Mouse (Mus musculus): ENCODE measurements around the gene 1700028P14Rik. TPM values are rescaled to one million over a fixed set of nuclear protein-coding genes. Genes with fewer than 3 reads are reported as not detected.

1700028P14Rik gene
- polyA plus RNA-seq, 1 experiment from 2014 or later = not detected

DNA sequence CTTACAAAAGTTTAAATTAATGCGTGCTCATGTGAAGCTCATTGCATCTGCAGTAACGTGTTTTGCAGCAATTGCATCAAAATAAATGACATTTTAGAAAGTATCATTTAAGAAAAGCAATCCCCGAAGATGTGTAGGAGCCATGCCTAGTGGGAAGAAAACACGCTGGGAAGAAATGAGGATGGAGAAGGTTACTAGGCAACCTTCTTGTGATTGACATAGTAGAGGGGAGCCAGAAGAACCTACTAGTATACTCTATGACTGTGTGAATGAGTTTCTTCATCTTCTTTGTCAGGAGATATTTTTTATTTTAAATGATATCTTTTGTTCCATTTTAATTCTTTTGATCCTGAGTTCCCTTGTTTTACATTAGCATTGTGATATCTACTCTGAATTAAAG lies 5.7 kb upstream of the 1700028P14Rik start:
- WGBS = 88% methylated on average over 4 of the region's 4 CpGs

DNA sequence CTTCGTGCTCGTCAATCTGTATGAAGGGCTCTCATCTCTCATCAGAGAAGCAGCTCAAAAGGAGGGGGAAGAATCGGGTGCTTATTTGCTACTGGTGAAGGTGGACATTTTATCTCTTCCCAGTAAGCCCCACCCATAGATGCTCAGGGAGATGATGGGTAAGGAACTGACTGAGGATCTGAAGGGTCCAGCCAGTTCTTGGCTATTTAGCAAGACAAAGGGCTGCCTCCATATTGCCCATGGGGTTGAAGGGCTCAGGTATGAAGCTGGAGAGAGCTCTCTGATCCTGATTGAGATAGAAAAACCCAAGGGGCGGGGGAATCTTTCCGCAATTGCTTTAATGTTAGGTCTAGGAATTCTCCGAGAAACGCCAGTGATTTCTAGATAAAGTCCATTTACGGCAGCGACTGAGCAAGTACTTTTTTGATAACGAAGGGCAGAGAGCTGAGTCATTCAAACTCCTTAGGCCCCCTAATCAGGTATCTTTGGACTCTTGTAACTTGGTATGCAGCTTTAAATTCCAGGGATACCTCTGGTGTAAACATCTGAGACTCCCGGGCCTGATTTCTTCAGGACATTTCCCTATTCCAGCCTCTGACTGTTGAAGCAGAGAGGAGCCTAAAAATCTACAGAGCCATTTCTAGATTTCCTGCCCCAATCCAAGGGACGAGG lies 4.8 kb upstream of the 1700028P14Rik start:
- Histone ChIP-seq H3K27ac (replicated peaks) (no peak overlapping the region), H3K4me1 (no peaks in the 10 kb centered on the region), H3K9me3 (no peaks in the 10 kb centered on the region), H3K4me2 (replicated peaks) (no peak overlapping the region), H3K4me3 (no peak overlapping the region), H3K36me3 (no peaks in the 10 kb centered on the region), H3K9ac (replicated peaks) (no peak overlapping the region), H3K27me3 (no peaks in the 10 kb centered on the region)
- no peak for ATAC-seq (ENCODE audit: low FRiP score, low read depth)
- WGBS = 69% methylated on average over 12 of the region's 12 CpGs

More for the DNA sequence above, 5.7 kb upstream of the 1700028P14Rik start:
- no peak overlapping the region for H3K9ac ChIP-seq (replicated peaks)
- no peak overlapping the region for H3K27ac ChIP-seq (replicated peaks)
- H3K9me3 ChIP-seq = no peaks in the 10 kb centered on the region
- no peak for ATAC-seq (ENCODE audit: low FRiP score, low read depth)
- no peak overlapping the region for H3K4me3 ChIP-seq
- no peak overlapping the region for H3K4me2 ChIP-seq (replicated peaks)
- no peaks in the 10 kb centered on the region for H3K36me3 ChIP-seq
- H3K4me1 ChIP-seq = no peaks in the 10 kb centered on the region
- no peaks in the 10 kb centered on the region for H3K27me3 ChIP-seq

- Histone ChIP-seq H3K27me3 (no peaks in the 10 kb centered on the region), H3K9ac (replicated peaks) (no peak overlapping the region), H3K4me1 (no peaks in the 10 kb centered on the region), H3K27ac (replicated peaks) (no peak overlapping the region), H3K4me3 (no peak overlapping the region), H3K36me3 (no peaks in the 10 kb centered on the region), H3K9me3 (no peaks in the 10 kb centered on the region), H3K4me2 (replicated peaks) (0 out of 2 replicates have a peak overlapping the region, but pooled peaks have one; percentile 42)
- 92% methylated on average over 5 of the region's 5 CpGs for WGBS
- 0 out of 2 replicates have a peak, but pooled peaks have one; percentile 9 for ATAC-seq (ENCODE audit: low FRiP score, low read depth)
Observed at GRCm38 (mm10) chr19:23653154-23653553, 542 bp upstream of the 1700028P14Rik start.

- no peak overlapping the region for H3K9ac ChIP-seq (replicated peaks)
- no peaks in the 10 kb centered on the region for H3K9me3 ChIP-seq
- WGBS = 94% methylated on average over 7 of the region's 7 CpGs
- no peak overlapping the region for H3K4me3 ChIP-seq
- no peaks in the 10 kb centered on the region for H3K36me3 ChIP-seq
- H3K4me1 ChIP-seq = no peaks in the 10 kb centered on the region
- no peak overlapping the region for H3K4me2 ChIP-seq (replicated peaks)
- no peaks in the 10 kb centered on the region for H3K27me3 ChIP-seq
- ATAC-seq (ENCODE audit: low FRiP score, low read depth) = no peak
- no peak overlapping the region for H3K27ac ChIP-seq (replicated peaks)
Observed at GRCm38 (mm10) chr19:23647308-23647707, 5.3 kb downstream of the 1700028P14Rik start.

- Histone ChIP-seq H3K9me3 (no peaks in the 10 kb centered on the region), H3K4me3 (no peak overlapping the region), H3K9ac (replicated peaks) (no peak overlapping the region), H3K4me1 (no peaks in the 10 kb centered on the region), H3K27ac (replicated peaks) (no peak overlapping the region), H3K27me3 (no peaks in the 10 kb centered on the region), H3K4me2 (replicated peaks) (no peak overlapping the region), H3K36me3 (no peaks in the 10 kb centered on the region)
- WGBS = 76% methylated on average over 7 of the region's 7 CpGs
- no peak for ATAC-seq (ENCODE audit: low FRiP score, low read depth)
Observed at GRCm38 (mm10) chr19:23645347-23645746, 7.3 kb downstream of the 1700028P14Rik start.

DNA sequence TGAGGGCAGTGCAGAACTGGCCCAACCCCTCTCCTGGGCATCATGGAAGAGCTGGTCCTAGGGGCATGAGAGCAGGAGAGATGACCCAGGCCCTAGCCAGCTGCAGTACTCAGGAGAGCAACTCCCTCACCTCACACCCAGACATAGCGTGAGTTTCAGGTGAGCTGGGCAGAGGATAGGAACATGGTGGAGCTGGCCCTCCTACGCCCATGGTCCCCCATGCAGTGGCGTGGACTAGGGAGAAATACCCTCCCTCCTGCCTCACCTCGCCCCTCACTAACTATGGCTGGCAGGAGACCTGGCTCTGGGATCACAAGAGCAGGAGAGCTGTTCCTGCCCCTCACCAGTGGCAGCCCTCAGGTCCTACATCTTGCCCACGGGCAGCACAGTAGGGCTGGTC lies 8.8 kb downstream of the 1700028P14Rik start:
- no peak for ATAC-seq (ENCODE audit: low FRiP score, low read depth)
- Histone ChIP-seq H3K9ac (replicated peaks) (no peak overlapping the region), H3K27me3 (no peaks in the 10 kb centered on the region), H3K27ac (replicated peaks) (no peak overlapping the region), H3K4me3 (no peak overlapping the region), H3K4me1 (no peaks in the 10 kb centered on the region), H3K9me3 (no peaks in the 10 kb centered on the region), H3K4me2 (replicated peaks) (no peak overlapping the region), H3K36me3 (no peaks in the 10 kb centered on the region)
- 87% methylated on average over 5 of the region's 5 CpGs for WGBS

DNA sequence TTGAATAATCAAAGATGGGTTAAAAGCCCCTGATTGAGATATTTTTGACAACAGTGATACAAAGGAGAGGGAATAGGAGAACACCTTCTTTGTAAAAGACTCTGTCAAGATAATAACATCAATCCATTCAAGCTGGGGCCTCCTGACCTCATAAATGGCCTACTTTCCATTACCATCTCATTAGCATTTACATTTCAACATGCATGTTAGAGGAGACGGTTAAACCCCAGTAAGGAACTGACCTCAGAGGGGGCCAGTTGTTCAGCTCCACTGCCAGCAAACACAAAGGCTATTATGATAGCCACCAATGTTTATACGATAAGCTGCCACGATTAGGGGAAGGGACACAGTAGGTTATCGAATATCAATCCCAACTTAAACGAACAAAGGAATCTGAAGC lies 15.8 kb downstream of the 1700028P14Rik start:
- ATAC-seq (ENCODE audit: low FRiP score, low read depth) = no peak
- Histone ChIP-seq H3K36me3 (no peaks in the 10 kb centered on the region), H3K27ac (replicated peaks) (no peak overlapping the region), H3K9ac (replicated peaks) (no peak overlapping the region), H3K4me2 (replicated peaks) (no peak overlapping the region), H3K9me3 (no peaks in the 10 kb centered on the region), H3K4me1 (peaks cover 4% of the 10 kb centered on the region), H3K4me3 (no peak overlapping the region), H3K27me3 (no peaks in the 10 kb centered on the region)
- 40% methylated on average over 5 of the region's 5 CpGs for WGBS

GRCm38 (mm10) chr19:23631611-23632492 lies 20.8 kb downstream of the 1700028P14Rik start:
- H3K36me3 ChIP-seq = no peaks in the 10 kb centered on the region
- 60% methylated on average over 11 of the region's 11 CpGs for WGBS
- H3K27me3 ChIP-seq = no peaks in the 10 kb centered on the region
- ATAC-seq (ENCODE audit: low FRiP score, low read depth) = no peak
- H3K4me2 ChIP-seq (replicated peaks) = no peak overlapping the region
- H3K27ac ChIP-seq (replicated peaks) = no peak overlapping the region
- no peaks in the 10 kb centered on the region for H3K9me3 ChIP-seq
- H3K4me1 ChIP-seq = peaks cover 2% of the 10 kb centered on the region
- no peak overlapping the region for H3K9ac ChIP-seq (replicated peaks)
- H3K4me3 ChIP-seq = no peak overlapping the region

DNA sequence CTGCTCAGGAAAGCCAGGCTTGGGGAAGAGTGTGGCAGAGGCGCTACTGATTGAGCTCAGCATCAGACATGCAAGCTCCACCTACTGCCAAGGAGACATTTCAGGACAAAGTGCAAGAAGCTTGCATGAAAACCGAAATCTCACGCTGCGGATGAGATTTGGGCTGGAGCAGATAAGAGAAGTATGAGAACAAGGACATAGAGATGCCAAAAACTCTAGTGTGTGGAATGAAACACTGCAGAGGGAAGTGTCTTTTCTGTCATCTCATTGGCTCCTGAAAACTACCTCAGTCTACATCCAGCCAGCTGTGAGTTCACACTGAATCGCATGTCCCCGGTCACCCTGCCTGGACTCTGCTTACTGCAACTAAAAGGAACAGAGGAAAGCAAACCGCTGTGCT lies 38.3 kb downstream of the 1700028P14Rik start:
- no peaks in the 10 kb centered on the region for H3K9me3 ChIP-seq
- 89% methylated on average over 7 of the region's 7 CpGs for WGBS
- no peak overlapping the region for H3K27ac ChIP-seq (replicated peaks)
- H3K4me1 ChIP-seq = no peaks in the 10 kb centered on the region
- no peaks in the 10 kb centered on the region for H3K36me3 ChIP-seq
- no peak overlapping the region for H3K4me3 ChIP-seq
- H3K27me3 ChIP-seq = no peaks in the 10 kb centered on the region
- no peak for ATAC-seq (ENCODE audit: low FRiP score, low read depth)
- no peak overlapping the region for H3K4me2 ChIP-seq (replicated peaks)
- H3K9ac ChIP-seq (replicated peaks) = no peak overlapping the region

DNA sequence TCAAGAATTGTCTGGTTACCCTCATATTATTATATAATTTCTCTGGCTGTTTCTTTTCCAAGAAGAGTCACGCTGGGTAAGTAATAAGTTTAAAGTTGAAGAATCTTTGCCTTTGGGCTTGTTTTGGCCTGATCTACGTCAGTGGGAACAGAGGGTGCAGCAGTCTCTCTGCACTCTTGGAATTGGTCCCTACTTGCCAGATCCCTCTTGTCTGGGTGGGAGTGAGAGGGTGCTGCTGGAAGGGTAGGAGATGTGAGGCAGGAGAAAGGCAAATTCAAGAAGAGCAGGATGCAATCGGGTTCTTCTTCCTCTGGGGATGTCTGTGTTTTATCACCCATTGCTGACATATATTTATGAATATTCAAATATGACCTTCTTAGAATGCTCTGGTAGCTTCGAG lies 42.9 kb downstream of the 1700028P14Rik start:
- no peak overlapping the region for H3K27ac ChIP-seq (replicated peaks)
- no peak for ATAC-seq (ENCODE audit: low FRiP score, low read depth)

GRCm38 (mm10) chr19:23607951-23608350 lies 44.7 kb downstream of the 1700028P14Rik start:
- H3K27me3 ChIP-seq = no peaks in the 10 kb centered on the region
- H3K9ac ChIP-seq (replicated peaks) = no peak overlapping the region
- ATAC-seq (ENCODE audit: low FRiP score, low read depth) = no peak
- no peaks in the 10 kb centered on the region for H3K9me3 ChIP-seq
- no peaks in the 10 kb centered on the region for H3K4me1 ChIP-seq
- WGBS = 93% methylated on average over 2 of the region's 2 CpGs
- no peak overlapping the region for H3K4me2 ChIP-seq (replicated peaks)
- no peak overlapping the region for H3K4me3 ChIP-seq
- no peak overlapping the region for H3K27ac ChIP-seq (replicated peaks)
- no peaks in the 10 kb centered on the region for H3K36me3 ChIP-seq

More for the DNA sequence above, 42.9 kb downstream of the 1700028P14Rik start:
- H3K9ac ChIP-seq (replicated peaks) = no peak overlapping the region
- no peaks in the 10 kb centered on the region for H3K27me3 ChIP-seq
- H3K36me3 ChIP-seq = no peaks in the 10 kb centered on the region
- H3K9me3 ChIP-seq = no peaks in the 10 kb centered on the region
- no peak overlapping the region for H3K4me3 ChIP-seq
- H3K4me1 ChIP-seq = no peaks in the 10 kb centered on the region
- no peak overlapping the region for H3K4me2 ChIP-seq (replicated peaks)
- WGBS = 84% methylated on average over 4 of the region's 4 CpGs

- Histone ChIP-seq H3K4me1 (no peaks in the 10 kb centered on the region), H3K27me3 (no peaks in the 10 kb centered on the region), H3K4me2 (replicated peaks) (no peak overlapping the region), H3K27ac (replicated peaks) (no peak overlapping the region), H3K4me3 (no peak overlapping the region), H3K9ac (replicated peaks) (no peak overlapping the region), H3K36me3 (no peaks in the 10 kb centered on the region), H3K9me3 (no peaks in the 10 kb centered on the region)
- WGBS = 86% methylated on average over 3 of the region's 3 CpGs
- ATAC-seq (ENCODE audit: low FRiP score, low read depth) = no peak
Observed at GRCm38 (mm10) chr19:23594950-23595349, 57.7 kb downstream of the 1700028P14Rik start.

Measured in midbrain, embryonic 12.5 days (tissue).